Mouse (Mus musculus): ENCODE results near the gene C1qc.

C1qc gene

GRCm38 (mm10) chr4:136892811-136893210 lies at the start of gene C1qc:
Gene C1qc, minus strand, starts transcription at chr4:136893065.
- peak; percentile 56 to 57 for DNase-seq (ENCODE audit: low spot score in 2 of 2)

DNA sequence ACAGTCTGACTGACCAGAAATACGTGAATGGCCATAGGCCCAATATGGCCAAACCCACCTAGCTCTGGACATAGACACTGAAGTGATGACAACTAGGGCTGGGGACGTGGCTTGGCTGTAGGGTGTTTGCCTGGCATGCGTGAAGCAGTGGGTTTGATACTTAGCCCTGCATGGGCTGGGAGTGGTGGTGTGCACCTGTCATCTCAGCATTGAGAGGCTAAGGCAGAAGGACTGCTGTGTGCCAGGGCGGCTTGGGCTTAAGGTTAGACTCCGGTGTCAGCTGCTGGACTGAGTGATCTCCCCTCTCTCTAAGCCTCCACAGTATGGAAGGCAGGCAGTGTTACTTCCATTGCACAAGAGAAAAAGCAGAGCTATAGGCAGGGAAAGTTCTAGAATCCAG lies 45.1 kb upstream of the C1qc start:
- DNase-seq (ENCODE audit: low spot score in 2 of 2), result no peak

DNA sequence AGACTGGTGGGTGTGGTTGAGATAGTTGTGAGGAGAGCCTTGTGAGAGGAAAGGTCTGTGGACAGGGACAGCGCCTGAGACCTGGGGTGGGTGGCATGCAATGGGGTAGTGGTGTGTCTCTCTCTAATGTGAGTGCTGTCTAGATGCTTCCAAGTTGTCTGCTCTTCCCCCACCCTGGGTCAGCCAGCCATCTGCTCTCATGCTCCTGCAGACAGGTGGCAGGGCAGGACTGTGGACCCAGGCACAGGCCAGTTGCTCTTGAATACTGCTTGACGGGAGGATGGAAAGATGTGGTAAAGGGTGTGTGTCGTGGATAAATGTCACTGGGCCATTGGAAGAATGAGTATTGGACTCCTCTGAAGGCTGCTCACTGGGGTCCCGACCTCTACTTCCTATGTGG lies 44.5 kb upstream of the C1qc start:
- no peak for DNase-seq (ENCODE audit: low spot score in 2 of 2)

- DNase-seq (ENCODE audit: low spot score in 2 of 2), result no peak
These were observed 42.1 kb upstream of the C1qc start for GRCm38 (mm10) chr4:136934746-136935613.

GRCm38 (mm10) chr4:136930474-136930873 lies 37.6 kb upstream of the C1qc start:
- no peak for DNase-seq (ENCODE audit: low spot score in 2 of 2)

- DNase-seq (ENCODE audit: low spot score in 2 of 2), result no peak
These were observed 36.1 kb upstream of the C1qc start for GRCm38 (mm10) chr4:136928928-136929327.

DNA sequence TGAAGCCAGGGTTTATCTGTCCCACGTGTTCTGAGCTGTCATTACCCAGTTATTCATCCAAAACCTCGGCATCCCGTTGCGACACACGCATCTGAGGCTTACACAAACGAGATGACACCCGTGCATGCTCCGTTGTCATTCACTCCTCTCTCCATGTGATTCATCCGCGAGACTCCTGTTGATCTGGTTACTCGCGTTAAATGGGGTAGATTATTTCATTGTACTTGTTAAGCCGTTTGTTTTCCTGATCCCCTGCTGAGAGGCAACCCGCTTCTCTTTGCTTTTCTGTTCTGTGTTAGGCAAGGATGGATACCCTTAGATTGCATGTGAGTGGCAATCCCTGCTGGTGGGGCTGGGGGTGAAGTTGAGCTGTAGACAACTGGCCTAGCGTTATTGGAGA lies 32.9 kb upstream of the C1qc start:
- DNase-seq (ENCODE audit: low spot score in 2 of 2), result no peak

DNA sequence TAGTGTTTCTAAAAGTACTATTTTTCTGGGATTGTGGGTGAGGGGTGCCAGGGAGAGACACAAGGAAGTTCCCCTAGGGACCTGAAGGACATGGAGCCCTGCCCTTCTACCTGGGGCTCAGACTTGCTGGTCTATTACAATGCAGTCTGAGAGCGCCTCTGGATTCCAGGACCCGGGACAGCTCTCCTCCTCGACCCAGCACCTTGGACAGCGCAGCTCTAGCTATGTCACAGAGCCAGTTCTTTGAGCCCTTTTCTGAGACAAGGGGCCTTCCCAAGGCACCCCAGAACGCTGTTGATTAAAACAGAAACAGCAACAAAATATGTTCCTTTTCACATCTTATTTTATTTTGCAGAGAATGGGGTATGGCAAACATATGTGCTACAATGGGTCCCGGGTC lies 31.7 kb upstream of the C1qc start:
- DNase-seq (ENCODE audit: low spot score in 2 of 2), result no peak

DNA sequence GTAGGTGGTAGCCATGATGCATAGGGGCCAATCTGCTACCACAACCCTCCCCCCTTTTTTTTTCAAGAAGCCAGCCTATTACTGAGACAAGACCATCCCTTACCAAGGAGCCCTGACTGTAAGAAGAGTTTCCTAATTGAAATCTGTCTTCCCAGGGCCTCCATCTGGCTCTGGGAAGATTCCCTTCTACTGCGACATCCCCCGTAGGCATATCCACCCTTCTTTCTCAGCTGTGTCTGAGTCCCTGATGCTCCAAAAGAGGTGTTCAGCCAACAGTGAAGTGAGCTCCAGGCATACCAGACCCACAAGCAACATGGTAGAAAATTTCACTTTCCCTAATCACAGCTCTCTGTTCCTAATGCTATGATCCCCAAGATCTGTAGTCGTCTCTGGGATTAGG lies 26.7 kb upstream of the C1qc start:
- peak; percentile 48 to 55 for DNase-seq (ENCODE audit: low spot score in 2 of 2)

GRCm38 (mm10) chr4:136918834-136919233 lies 26.0 kb upstream of the C1qc start:
- DNase-seq (ENCODE audit: low spot score in 2 of 2), result no peak

DNA sequence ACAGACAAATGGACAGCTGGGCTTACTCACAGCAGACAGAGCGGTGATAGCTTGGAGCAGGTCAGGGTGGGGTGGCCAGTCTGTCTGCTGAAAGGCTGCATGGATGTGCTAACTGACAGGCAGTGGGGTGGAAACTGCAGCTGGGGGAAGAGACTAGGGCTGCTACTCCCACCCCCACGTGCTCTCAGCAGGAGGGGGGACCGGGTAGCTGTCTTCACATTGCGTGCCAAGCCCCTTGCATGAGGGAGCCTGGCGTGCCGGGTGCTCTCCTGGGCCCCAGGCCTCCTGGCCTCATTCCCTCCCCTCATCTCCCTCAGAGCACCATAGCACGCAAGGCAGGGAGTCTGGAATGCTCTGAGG lies 24.3 kb upstream of the C1qc start:
- no peak for DNase-seq (ENCODE audit: low spot score in 2 of 2)

GRCm38 (mm10) chr4:136916359-136917164 lies 23.7 kb upstream of the C1qc start:
- DNase-seq (ENCODE audit: low spot score in 2 of 2), result no peak

GRCm38 (mm10) chr4:136912841-136913240 lies 20.0 kb upstream of the C1qc start:
- no peak for DNase-seq (ENCODE audit: low spot score in 2 of 2)

DNA sequence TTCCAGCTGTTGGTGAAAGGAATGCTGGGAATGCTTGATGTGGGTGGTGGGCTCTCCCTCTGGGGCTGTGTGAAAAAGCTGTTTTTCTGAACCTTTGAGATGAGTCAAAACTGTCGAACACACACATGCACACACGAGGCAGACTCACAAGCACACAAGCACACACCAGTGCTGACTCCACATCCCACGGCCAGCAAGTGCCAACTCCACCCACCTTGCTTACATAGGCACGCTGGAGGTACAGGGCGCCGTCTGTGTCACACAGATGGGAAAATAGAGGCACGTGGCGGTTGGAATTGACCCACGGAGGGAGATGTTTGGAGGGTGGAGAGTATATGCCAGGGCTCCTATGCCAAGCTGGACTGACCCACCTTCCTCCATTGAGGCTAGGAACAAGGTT lies 18.9 kb upstream of the C1qc start:
- no peak for DNase-seq (ENCODE audit: low spot score in 2 of 2)

DNA sequence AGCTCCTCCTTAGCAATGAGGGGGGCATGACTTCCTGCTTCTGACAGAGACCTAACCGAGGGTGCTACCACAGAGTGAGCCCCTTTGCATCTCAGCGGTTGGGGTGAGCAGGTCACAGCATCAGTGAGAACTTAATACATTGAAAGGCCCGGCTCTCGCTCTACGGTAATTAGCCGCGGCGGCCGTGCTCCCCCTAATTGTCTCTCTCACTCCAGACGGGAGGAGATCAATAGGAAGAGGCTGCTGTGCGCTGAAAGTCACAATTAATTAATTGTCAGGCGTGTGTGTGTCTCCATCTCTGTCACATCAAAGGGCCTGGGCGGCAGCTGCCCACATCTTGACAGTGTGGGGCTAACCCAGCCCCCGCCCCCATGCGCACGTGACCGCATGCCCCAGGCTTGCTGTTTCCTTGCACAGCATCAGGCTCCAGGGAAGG lies 18.4 kb upstream of the C1qc start:
- no peak for DNase-seq (ENCODE audit: low spot score in 2 of 2)

- no peak for DNase-seq (ENCODE audit: low spot score in 2 of 2)
These were observed 14.9 kb upstream of the C1qc start for GRCm38 (mm10) chr4:136907809-136908208.

DNA sequence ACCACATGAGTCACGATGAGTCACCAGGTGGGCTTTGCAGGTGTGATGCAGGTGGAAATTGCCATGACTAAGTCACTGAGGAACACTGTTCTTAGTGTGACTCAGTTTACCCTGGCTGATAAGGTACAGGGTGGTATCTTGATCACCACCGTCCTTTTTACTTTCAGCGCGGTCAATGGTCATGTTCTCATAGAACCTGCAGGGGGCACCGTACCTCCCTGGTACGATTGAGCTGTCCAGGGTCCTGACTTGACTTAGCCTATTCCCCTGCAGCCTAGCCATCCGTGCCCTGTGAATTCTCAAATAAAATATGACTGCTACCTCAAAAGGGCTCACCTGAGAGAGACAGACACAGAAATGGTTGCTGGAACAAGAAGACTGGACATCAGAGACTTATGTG lies 14.2 kb upstream of the C1qc start:
- DNase-seq (ENCODE audit: low spot score in 2 of 2), result no peak

- no peak for DNase-seq (ENCODE audit: low spot score in 2 of 2)
These were observed 12.1 kb upstream of the C1qc start for GRCm38 (mm10) chr4:136904767-136905539.

GRCm38 (mm10) chr4:136899154-136899553 lies 6.3 kb upstream of the C1qc start:
- no peak for DNase-seq (ENCODE audit: low spot score in 2 of 2)

- peak; percentile 53 to 59 for DNase-seq (ENCODE audit: low spot score in 2 of 2)
These were observed 5.8 kb upstream of the C1qc start, which contains the start of gene C1qa for GRCm38 (mm10) chr4:136898637-136899036. Gene C1qa, minus strand, starts transcription at chr4:136898803.

DNA sequence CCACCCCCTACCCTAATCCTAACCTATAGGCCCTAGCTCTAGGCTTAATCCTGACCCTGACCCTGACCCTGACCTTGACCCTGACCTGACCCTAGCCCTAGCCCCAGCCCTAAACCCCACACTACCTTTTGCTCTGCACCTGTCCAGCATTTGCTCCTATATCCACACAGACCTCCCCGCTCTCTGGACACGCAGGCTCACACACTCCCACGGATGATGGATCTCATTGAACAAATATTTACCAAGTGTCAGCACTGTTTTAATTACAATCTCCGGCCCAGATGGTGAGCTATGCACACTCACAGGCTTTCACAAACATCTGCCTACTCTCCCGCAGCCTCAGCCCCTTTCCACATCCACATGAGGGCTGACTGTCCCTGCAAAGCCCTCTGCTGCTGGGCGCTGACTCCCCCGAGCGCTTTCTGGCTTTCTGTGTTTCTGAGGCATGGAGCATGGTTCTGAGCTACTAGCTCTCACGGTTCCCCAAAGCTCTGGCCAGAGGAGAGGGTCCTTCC lies 5.3 kb upstream of the C1qc start:
- DNase-seq (ENCODE audit: low spot score in 2 of 2), result no peak

- no peak for DNase-seq (ENCODE audit: low spot score in 2 of 2)
These were observed 3.6 kb upstream of the C1qc start for GRCm38 (mm10) chr4:136896461-136896860.
